Mouse (Mus musculus) spleen, postnatal 36 days (tissue): Measurements from ENCODE around the gene Gpalpp1.
A peak's percentile ranks its signal among the peaks of the same experiment; 100 is the strongest.

Experiments
- DNase-seq, 2 experiments: peaks; one replicate each; pipeline ENCODE4 v3.0.0; 2022; ENCODE audit warnings: low spot score in 2 of 2, mixed read lengths in 1 of 2

Gpalpp1 gene

GRCm38 (mm10) chr14:76110396-76111221 is at the start of gene Gpalpp1, which contains the start of gene Nufip1:
TSS of gene Gpalpp1 (minus strand) at chr14:76110760.
TSS of gene Nufip1 (plus strand) at chr14:76110891.
- DNase-seq, result peak; percentile 85 to 88

GRCm38 (mm10) chr14:76158192-76158785 is 47.7 kb upstream of the Gpalpp1 start:
- no peak for DNase-seq

- DNase-seq, result no peak
Observed at GRCm38 (mm10) chr14:76153828-76154227, 43.3 kb upstream of the Gpalpp1 start.

- no peak for DNase-seq
Observed at GRCm38 (mm10) chr14:76153003-76153675, 42.6 kb upstream of the Gpalpp1 start.

GRCm38 (mm10) chr14:76152162-76153002 is 41.8 kb upstream of the Gpalpp1 start:
- DNase-seq, result peak; percentile 86 to 89

- no peak for DNase-seq
Observed at GRCm38 (mm10) chr14:76151820-76152161, 41.2 kb upstream of the Gpalpp1 start.

GRCm38 (mm10) chr14:76151011-76151410 is 40.5 kb upstream of the Gpalpp1 start:
- no peak for DNase-seq

GRCm38 (mm10) chr14:76150499-76150898 is 39.9 kb upstream of the Gpalpp1 start:
- no peak for DNase-seq

- DNase-seq, result peak; percentile 6 to 24
Observed at GRCm38 (mm10) chr14:76149531-76150179, 39.1 kb upstream of the Gpalpp1 start.

- no peak for DNase-seq
Observed at GRCm38 (mm10) chr14:76148294-76148693, 37.7 kb upstream of the Gpalpp1 start.

- DNase-seq, result no peak
Observed at GRCm38 (mm10) chr14:76147061-76147460, 36.5 kb upstream of the Gpalpp1 start.

- no peak for DNase-seq
Observed at GRCm38 (mm10) chr14:76145868-76146267, 35.3 kb upstream of the Gpalpp1 start.

GRCm38 (mm10) chr14:76145248-76145647 is 34.7 kb upstream of the Gpalpp1 start:
- no peak for DNase-seq

- DNase-seq, result no peak
Observed at GRCm38 (mm10) chr14:76134975-76135374, 24.4 kb upstream of the Gpalpp1 start.

GRCm38 (mm10) chr14:76128174-76128573 is 17.6 kb upstream of the Gpalpp1 start:
- DNase-seq, result no peak

- DNase-seq, result no peak
Observed at GRCm38 (mm10) chr14:76127311-76127710, 16.8 kb upstream of the Gpalpp1 start.

GRCm38 (mm10) chr14:76122663-76123058 is 12.1 kb upstream of the Gpalpp1 start:
- DNase-seq, result no peak

- DNase-seq, result peak in 1 of 2 experiments; percentile 6
Observed at GRCm38 (mm10) chr14:76121901-76122662, 11.5 kb upstream of the Gpalpp1 start.

- DNase-seq, result no peak
Observed at GRCm38 (mm10) chr14:76120472-76120871, 9.9 kb upstream of the Gpalpp1 start.

GRCm38 (mm10) chr14:76118963-76119362 is 8.4 kb upstream of the Gpalpp1 start:
- DNase-seq, result no peak
